Mouse (Mus musculus): Measurements from ENCODE around the gene Itga3. TPM values are rescaled to one million over a fixed set of nuclear protein-coding genes. Genes with fewer than 3 reads are reported as not detected.

Itga3 gene
- total and polyA plus RNA-seq, 3 experiments: 5.8 to 53.0 (median 9.0) TPM

DNA sequence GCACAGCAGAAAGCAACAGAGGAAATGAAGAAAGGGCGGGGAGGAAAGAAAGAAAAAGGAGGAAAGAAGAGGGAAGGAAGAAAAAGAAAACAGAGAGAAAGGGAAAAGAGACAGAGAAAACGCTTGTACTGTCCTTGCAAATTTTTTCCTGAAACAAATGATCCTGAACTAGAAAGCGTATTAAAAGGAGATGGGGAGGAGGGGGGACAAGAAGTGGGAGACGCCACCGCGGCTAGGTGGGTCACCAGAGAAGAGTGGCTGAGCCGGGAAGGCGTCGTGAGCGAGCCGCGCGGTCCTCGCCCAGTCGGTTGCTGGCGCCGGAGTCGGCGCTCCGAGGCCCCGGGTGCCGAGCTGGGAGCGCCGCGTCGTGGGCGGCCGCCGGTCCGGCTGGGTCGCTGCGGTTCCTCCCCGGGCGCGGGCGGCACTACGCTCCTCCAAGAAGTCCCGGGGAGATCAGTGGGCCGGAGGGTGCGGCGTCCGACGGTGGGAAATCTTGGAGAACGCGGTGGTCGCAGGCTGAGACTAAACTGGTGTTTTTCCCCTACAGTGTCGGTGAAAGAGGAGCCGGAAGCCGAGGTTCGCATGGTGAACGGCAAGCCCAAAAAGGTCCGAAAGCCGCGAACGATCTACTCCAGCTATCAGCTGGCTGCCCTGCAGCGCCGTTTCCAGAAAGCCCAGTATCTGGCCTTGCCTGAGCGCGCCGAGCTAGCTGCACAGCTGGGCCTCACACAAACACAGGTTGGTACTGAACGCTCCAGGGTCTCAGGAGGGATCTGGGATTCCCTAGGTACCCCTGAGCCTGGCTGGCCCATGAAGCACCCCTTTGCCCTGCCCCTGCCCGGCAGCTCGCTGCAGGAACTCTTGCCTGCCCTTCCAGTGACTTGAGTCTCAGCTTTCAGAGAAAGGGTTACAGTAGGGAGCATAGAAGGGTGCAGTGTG is 44.8 kb upstream of the Itga3 start:
- Histone ChIP-seq H3K4me2 (ENCODE audit: insufficient read depth, low read depth, poor library complexity, severe bottlenecking) (no peak overlapping the region), H3K27ac (ENCODE audit: insufficient read depth, low read depth) (no peak overlapping the region), H3K9ac (ENCODE audit: insufficient read depth, low read depth) (no peak overlapping the region), H3K36me3 (replicated peaks in 1 of 2; ENCODE audit: control insufficient read depth in 1 of 2, insufficient read depth in 1 of 2, low read length in 1 of 2) (no peaks in the 10 kb centered on the region), H3K4me3 (replicated peaks in 1 of 3; ENCODE audit: low read depth in 2 of 3, low read length in 2 of 3, poor library complexity in 1 of 3) (no peak overlapping the region), H3K27me3 (replicated peaks) (peaks cover 72% of the 10 kb centered on the region), H3K4me1 (ENCODE audit: control insufficient read depth in 1 of 2, insufficient read depth in 2 of 2) (no peaks in the 10 kb centered on the region; a peak in 1 of 4 replicates), H3K79me2 (replicated peaks; ENCODE audit: control insufficient read depth, extremely low read depth, insufficient read depth, poor library complexity, severe bottlenecking) (no peaks in the 10 kb centered on the region), H3K9me3 (replicated peaks; ENCODE audit: low read length) (no peaks in the 10 kb centered on the region)
- dilution Hi-C loops (cut with MboI; ENCODE audit: extremely low pct_ligation_motif_present, extremely low pct_unique_long_range_greater_than_20kb, low sequenced_read_pairs): no loop called here
- TF ChIP-seq JUN (IDR thresholded peaks at IDR 0.05; ENCODE audit: insufficient read depth, low read depth, low read length): no peak
- no peak for TF ChIP-seq SIN3A (IDR thresholded peaks at IDR 0.05; ENCODE audit: low read length)
- TF ChIP-seq MAZ (IDR thresholded peaks at IDR 0.05; ENCODE audit: low read depth, low read length): no peak
- in situ Hi-C loops (cut with MboI; ENCODE audit: low pct_ligation_motif_present, low pct_unique_long_range_greater_than_20kb, low sequenced_read_pairs): loop anchor here (5.0 to 10.0 kb wide), 2 partner anchors 116 to 383 kb away; no protein-coding TSS in a partner anchor
- DNase-seq (ENCODE audit: extremely low read depth): no peak

DNA sequence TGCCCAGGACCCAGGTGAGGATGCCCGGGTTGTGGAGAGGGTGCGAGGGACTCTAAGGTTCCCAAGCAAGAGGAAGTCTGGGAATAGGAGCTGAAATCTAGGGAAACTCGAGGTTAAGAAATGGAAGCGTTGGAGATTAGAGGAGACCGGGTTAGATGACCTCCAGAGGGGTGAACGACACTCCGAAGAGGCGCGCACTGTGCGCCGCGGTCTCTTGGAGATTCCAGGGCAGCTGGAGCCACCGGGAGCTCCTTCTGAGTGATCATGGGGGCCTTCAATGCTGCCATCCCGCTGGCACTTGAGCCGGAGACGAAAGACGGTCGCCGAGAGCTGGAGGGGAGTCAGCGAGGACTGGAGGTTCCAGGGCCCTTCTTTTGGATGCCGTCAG is 44.0 kb upstream of the Itga3 start:
- Histone ChIP-seq H3K4me1 (ENCODE audit: control insufficient read depth in 1 of 2, insufficient read depth in 2 of 2) (no peaks in the 10 kb centered on the region; a peak in 1 of 4 replicates), H3K27ac (ENCODE audit: insufficient read depth, low read depth) (no peak overlapping the region), H3K4me3 (replicated peaks in 1 of 3; ENCODE audit: low read depth in 2 of 3, low read length in 2 of 3, poor library complexity in 1 of 3) (no peak overlapping the region), H3K36me3 (replicated peaks in 1 of 2; ENCODE audit: control insufficient read depth in 1 of 2, insufficient read depth in 1 of 2, low read length in 1 of 2) (no peaks in the 10 kb centered on the region), H3K27me3 (replicated peaks) (peaks cover 67% of the 10 kb centered on the region), H3K9ac (ENCODE audit: insufficient read depth, low read depth) (no peak overlapping the region), H3K4me2 (ENCODE audit: insufficient read depth, low read depth, poor library complexity, severe bottlenecking) (no peak overlapping the region), H3K79me2 (replicated peaks; ENCODE audit: control insufficient read depth, extremely low read depth, insufficient read depth, poor library complexity, severe bottlenecking) (no peaks in the 10 kb centered on the region), H3K9me3 (replicated peaks; ENCODE audit: low read length) (no peaks in the 10 kb centered on the region)
- dilution Hi-C loops (cut with MboI; ENCODE audit: extremely low pct_ligation_motif_present, extremely low pct_unique_long_range_greater_than_20kb, low sequenced_read_pairs) (no loop called here), in situ Hi-C loops (cut with MboI; ENCODE audit: low pct_ligation_motif_present, low pct_unique_long_range_greater_than_20kb, low sequenced_read_pairs) (loop anchor here (5.0 to 10.0 kb wide), 2 partner anchors 117 to 384 kb away; no protein-coding TSS in a partner anchor)
- DNase-seq (ENCODE audit: extremely low read depth): no peak
- no peak for TF ChIP-seq JUN (IDR thresholded peaks at IDR 0.05; ENCODE audit: insufficient read depth, low read depth, low read length)
- no peak for TF ChIP-seq CHD2 (IDR thresholded peaks at IDR 0.05; ENCODE audit: low read length)
- no peak for TF ChIP-seq IRF4 (IDR thresholded peaks at IDR 0.05; ENCODE audit: low read depth, low read length)
- no peak for TF ChIP-seq ZC3H11A (IDR thresholded peaks at IDR 0.05; ENCODE audit: low read depth, low read length)

GRCm38 (mm10) chr11:95119990-95120632 is 43.5 kb upstream of the Itga3 start, which contains the start of gene Dlx3:
Gene Dlx3 (plus strand): TSS chr11:95120119.
- TF ChIP-seq ZMIZ1 (IDR thresholded peaks at IDR 0.05; ENCODE audit: low read depth, low read length) (no peak), UBTF (IDR thresholded peaks at IDR 0.05; ENCODE audit: low read depth, low read length) (no peak), MAX (IDR thresholded peaks at IDR 0.05; ENCODE audit: low read length) (no peak), USF2 (conservative IDR thresholded peaks at IDR 0.05; ENCODE audit: low read depth, low read length) (no peak), TCF12 (IDR thresholded peaks at IDR 0.05; ENCODE audit: low read depth, low read length) (no peak), KAT2A (IDR thresholded peaks at IDR 0.05; ENCODE audit: insufficient replicate concordance, low read length) (no peak), JUN (IDR thresholded peaks at IDR 0.05; ENCODE audit: insufficient read depth, low read depth, low read length) (no peak), ELF1 (IDR thresholded peaks at IDR 0.05; ENCODE audit: low read depth, low read length) (no peak), JUND (conservative IDR thresholded peaks at IDR 0.05; ENCODE audit: low read depth, low read length) (no peak), HCFC1 (IDR thresholded peaks at IDR 0.05; ENCODE audit: low read depth, low read length) (no peak)
- no peaks in the 10 kb centered on the region for H3K79me2 ChIP-seq (replicated peaks; ENCODE audit: control insufficient read depth, extremely low read depth, insufficient read depth, poor library complexity, severe bottlenecking)
- peaks cover 66% of the 10 kb centered on the region for H3K27me3 ChIP-seq (replicated peaks)
- H3K4me3 ChIP-seq (replicated peaks in 1 of 3; ENCODE audit: low read depth in 2 of 3, low read length in 2 of 3, poor library complexity in 1 of 3): no peak within 1 kb of the TSS
- dilution Hi-C loops (cut with MboI; ENCODE audit: extremely low pct_ligation_motif_present, extremely low pct_unique_long_range_greater_than_20kb, low sequenced_read_pairs) (no loop called here), in situ Hi-C loops (cut with MboI; ENCODE audit: low pct_ligation_motif_present, low pct_unique_long_range_greater_than_20kb, low sequenced_read_pairs) (loop anchor here (5.0 to 10.0 kb wide), 3 partner anchors 117 to 405 kb away; no protein-coding TSS in a partner anchor)
- no peaks in the 10 kb centered on the region; a peak in 1 of 4 replicates for H3K4me1 ChIP-seq (ENCODE audit: control insufficient read depth in 1 of 2, insufficient read depth in 2 of 2)
- H3K9me3 ChIP-seq (replicated peaks; ENCODE audit: low read length): no peaks in the 10 kb centered on the region
- DNase-seq (ENCODE audit: extremely low read depth): no peak
- H3K4me2 ChIP-seq (ENCODE audit: insufficient read depth, low read depth, poor library complexity, severe bottlenecking): no peak within 1 kb of the TSS
- H3K9ac ChIP-seq (ENCODE audit: insufficient read depth, low read depth): no peak within 1 kb of the TSS
- no peaks in the 10 kb centered on the region for H3K36me3 ChIP-seq (replicated peaks in 1 of 2; ENCODE audit: control insufficient read depth in 1 of 2, insufficient read depth in 1 of 2, low read length in 1 of 2)
- no peak within 1 kb of the TSS for H3K27ac ChIP-seq (ENCODE audit: insufficient read depth, low read depth)

Data from CH12.LX (cell line).